Mouse (Mus musculus) neural tube, embryonic 12.5 days (tissue): ENCODE measurements at regions not wholly inside any gene's neighbourhood (a gene's known extent, or its start where the extent isn't known, plus 50 kb on each side); places are given as distances from the start of the nearest gene placed in this dataset.
"Not testable (repeated sequence)": the region's sequence is repeated elsewhere in the genome, so short reads cannot be mapped to it uniquely, and the experiment has no call there.

ENCODE experiments used
- ATAC-seq: fragments of 200-750 bp; cut with Nextera tagmentation; 2 replicates; pipeline ENCODE4 v1.8.0; 2017; ENCODE audit warnings: low read depth, mild to moderate bottlenecking, moderate TSS enrichment, moderate library complexity; ENCODE audit not compliant: low FRiP score
- H3K27ac ChIP-seq: fragments of 300-500 bp; sonication (generic); 2 replicates; pipeline ENCODE4 v1.5.1; 2016
- H3K27me3 ChIP-seq: fragments of 300-500 bp; sonication (generic); replicated peaks from 2 replicates; pipeline ENCODE4 v1.6.1; 2016; ENCODE audit warnings: mild to moderate bottlenecking
- H3K36me3 ChIP-seq: fragments of 300-500 bp; sonication (generic); 2 replicates; pipeline ENCODE4 v1.6.1; 2016; ENCODE audit warnings: mild to moderate bottlenecking
- H3K4me1 ChIP-seq: fragments of 300-500 bp; sonication (generic); 2 replicates; pipeline ENCODE4 v1.6.1; 2016
- H3K4me2 ChIP-seq: fragments of 300-500 bp; sonication (generic); replicated peaks from 2 replicates; pipeline ENCODE4 v1.6.1; 2016; ENCODE audit warnings: mild to moderate bottlenecking
- H3K4me3 ChIP-seq: fragments of 300-500 bp; sonication (generic); 2 replicates; pipeline ENCODE4 v1.5.1; 2016
- H3K9ac ChIP-seq: fragments of 300-500 bp; sonication (generic); 2 replicates; pipeline ENCODE4 v1.6.1; 2016; ENCODE audit warnings: mild to moderate bottlenecking
- H3K9me3 ChIP-seq: fragments of 300-500 bp; sonication (generic); 2 replicates; pipeline ENCODE4 v1.6.1; 2016; ENCODE audit warnings: mild to moderate bottlenecking
- WGBS: fragments of 180-500 bp; shearing (Covaris S2); methylation state at CpG from one replicate; pipeline ENCODE4 v1.1.7; 2016; 5-methylcytosine and 5-hydroxymethylcytosine counted together

GRCm38 (mm10) chr1:181262496-181262895 lies 50.7 kb upstream of the Wdr26 start:
- Histone ChIP-seq H3K27me3 (no peaks in the 10 kb centered on the region), H3K27ac (no peak overlapping the region), H3K4me1 (peaks cover 4% of the 10 kb centered on the region; the same call in 1 of the 2 replicates), H3K4me2 (no peak overlapping the region), H3K4me3 (no peak overlapping the region), H3K9ac (no peak overlapping the region), H3K36me3 (no peaks in the 10 kb centered on the region), H3K9me3 (no peaks in the 10 kb centered on the region)
- WGBS, result 91% methylated on average over 3 of the region's 3 CpGs
- ATAC-seq, result no peak

GRCm38 (mm10) chr1:181263216-181263615 lies 51.4 kb upstream of the Wdr26 start:
- no peaks in the 10 kb centered on the region for H3K36me3 ChIP-seq
- no peak overlapping the region for H3K27ac ChIP-seq
- peaks cover 4% of the 10 kb centered on the region; the same call in 1 of the 2 replicates for H3K4me1 ChIP-seq
- H3K9ac ChIP-seq, result no peak overlapping the region
- H3K4me3 ChIP-seq, result no peak overlapping the region
- WGBS, result 95% methylated on average over 10 of the region's 10 CpGs
- ATAC-seq, result no peak
- H3K9me3 ChIP-seq, result no peaks in the 10 kb centered on the region
- no peak overlapping the region for H3K4me2 ChIP-seq
- H3K27me3 ChIP-seq, result no peaks in the 10 kb centered on the region

GRCm38 (mm10) chr1:181270469-181270868 lies 58.7 kb upstream of the Wdr26 start:
- not testable (repeated sequence) for H3K4me1 ChIP-seq, ATAC-seq, H3K27ac ChIP-seq, H3K27me3 ChIP-seq, H3K36me3 ChIP-seq, H3K9ac ChIP-seq, H3K9me3 ChIP-seq, H3K4me3 ChIP-seq, H3K4me2 ChIP-seq
- WGBS, result 96% methylated on average over 11 of the region's 15 CpGs

GRCm38 (mm10) chr1:181271164-181271563 lies 59.4 kb upstream of the Wdr26 start:
- no peak for ATAC-seq

DNA sequence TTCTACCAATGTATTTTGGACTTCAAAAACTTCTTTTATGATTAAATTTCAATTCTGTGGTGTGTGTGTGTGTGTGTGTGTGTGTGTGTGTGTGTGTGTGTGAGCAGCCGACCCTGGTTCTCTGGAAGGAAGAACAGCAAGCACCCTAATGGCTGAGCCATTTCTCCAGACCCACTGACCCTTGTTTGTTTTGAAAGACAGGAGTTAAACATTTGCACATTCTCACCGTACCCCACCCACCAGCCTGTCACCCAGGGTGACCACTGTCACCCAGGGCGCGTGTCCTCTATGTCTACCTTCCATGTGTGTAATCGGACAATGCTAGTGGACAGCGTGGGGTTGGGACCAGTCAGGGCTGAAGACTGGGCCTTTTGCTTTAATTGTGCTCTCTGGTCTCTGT lies 60.0 kb upstream of the Wdr26 start:
- ATAC-seq, result no peak
- no peak overlapping the region for H3K4me2 ChIP-seq
- H3K36me3 ChIP-seq, result no peaks in the 10 kb centered on the region
- no peaks in the 10 kb centered on the region for H3K27me3 ChIP-seq
- 91% methylated on average over 6 of the region's 6 CpGs for WGBS
- H3K9me3 ChIP-seq, result no peaks in the 10 kb centered on the region
- 0 out of 2 replicates have a peak, but pooled peaks cover 3% of the 10 kb centered on the region for H3K4me1 ChIP-seq
- no peak overlapping the region for H3K27ac ChIP-seq
- H3K4me3 ChIP-seq, result no peak overlapping the region
- no peak overlapping the region for H3K9ac ChIP-seq

More at GRCm38 (mm10) chr1:181271164-181271563, 59.4 kb upstream of the Wdr26 start:
- H3K4me1 ChIP-seq, result 0 out of 2 replicates have a peak, but pooled peaks cover 3% of the 10 kb centered on the region
- no peaks in the 10 kb centered on the region for H3K27me3 ChIP-seq
- H3K27ac ChIP-seq, result no peak overlapping the region
- H3K9ac ChIP-seq, result no peak overlapping the region
- WGBS, result 82% methylated on average over 5 of the region's 5 CpGs
- H3K36me3 ChIP-seq, result no peaks in the 10 kb centered on the region
- no peak overlapping the region for H3K4me2 ChIP-seq
- H3K4me3 ChIP-seq, result no peak overlapping the region
- H3K9me3 ChIP-seq, result no peaks in the 10 kb centered on the region

DNA sequence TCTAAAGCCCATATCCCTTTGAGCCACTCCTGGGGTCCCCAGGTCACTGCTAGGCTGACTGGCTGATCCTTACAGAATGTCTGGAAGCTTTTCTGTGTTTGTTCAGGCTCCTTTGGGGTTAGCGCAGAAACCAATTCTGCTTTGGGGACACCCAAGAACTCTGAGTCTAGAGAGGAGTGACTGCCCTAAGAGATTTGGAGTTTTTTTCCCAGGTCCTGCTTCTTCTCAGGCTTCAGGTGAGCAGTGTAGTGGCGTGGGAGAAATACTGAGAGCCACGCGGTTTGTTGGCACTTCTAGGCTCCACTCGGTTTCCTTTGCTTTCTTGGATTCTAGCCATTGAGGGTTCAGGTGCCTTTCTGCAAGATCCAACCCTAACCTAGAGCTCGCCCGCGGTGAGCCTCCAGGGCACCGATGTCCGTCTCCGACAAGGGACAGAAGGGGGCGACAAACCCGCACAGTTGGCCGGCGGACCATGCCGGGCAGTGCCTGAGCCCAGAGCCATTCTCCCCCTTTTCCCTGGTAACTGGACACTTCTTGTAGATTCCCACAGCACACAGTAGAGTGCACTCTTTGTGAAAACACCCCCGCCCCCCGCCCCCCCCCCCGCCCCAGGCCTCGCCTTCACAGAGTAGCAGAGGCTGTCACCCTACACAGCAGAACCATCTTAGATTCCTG lies 61.0 kb upstream of the Wdr26 start:
- Histone ChIP-seq H3K4me2 (0 out of 2 replicates have a peak overlapping the region, but pooled peaks have one; percentile 17), H3K27ac (no peak overlapping the region), H3K36me3 (no peaks in the 10 kb centered on the region), H3K27me3 (no peaks in the 10 kb centered on the region), H3K4me3 (no peak overlapping the region), H3K4me1 (0 out of 2 replicates have a peak, but pooled peaks cover 3% of the 10 kb centered on the region), H3K9me3 (no peaks in the 10 kb centered on the region), H3K9ac (no peak overlapping the region)
- 6% methylated on average over 20 of the region's 20 CpGs for WGBS
- peak; percentile 92 for ATAC-seq

- no peak overlapping the region for H3K4me3 ChIP-seq
- no peak for ATAC-seq
- H3K27ac ChIP-seq, result no peak overlapping the region
- H3K4me2 ChIP-seq, result no peak overlapping the region
- H3K9ac ChIP-seq, result no peak overlapping the region
- H3K4me1 ChIP-seq, result 0 out of 2 replicates have a peak, but pooled peaks cover 3% of the 10 kb centered on the region
- H3K36me3 ChIP-seq, result no peaks in the 10 kb centered on the region
- no peaks in the 10 kb centered on the region for H3K27me3 ChIP-seq
- 58% methylated on average over 8 of the region's 10 CpGs for WGBS
- no peaks in the 10 kb centered on the region for H3K9me3 ChIP-seq
Measured at GRCm38 (mm10) chr1:181273540-181274204, 61.9 kb upstream of the Wdr26 start.

DNA sequence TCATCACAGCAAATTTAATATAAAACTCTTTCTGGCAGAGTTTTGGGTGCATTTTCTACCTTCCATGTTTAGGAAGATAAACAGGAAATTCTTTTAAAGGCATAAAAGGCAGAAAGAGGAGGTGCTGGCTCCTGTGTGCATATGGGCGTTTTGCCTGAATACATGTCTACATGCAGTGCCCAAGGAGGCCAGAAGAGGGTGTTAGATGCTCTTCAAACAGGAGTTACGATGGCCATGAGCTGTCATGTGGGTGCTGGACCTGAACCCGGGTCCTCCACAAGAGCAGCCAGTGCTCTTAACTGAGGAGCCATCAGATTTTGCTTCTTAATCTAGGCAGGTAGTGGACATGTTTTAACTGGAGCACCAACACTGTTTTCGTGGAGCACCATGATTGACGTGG lies 69.0 kb upstream of the Wdr26 start:
- Histone ChIP-seq H3K4me1 (no peaks in the 10 kb centered on the region), H3K27me3 (no peaks in the 10 kb centered on the region), H3K27ac (no peak overlapping the region), H3K4me3 (no peak overlapping the region), H3K4me2 (no peak overlapping the region), H3K9ac (no peak overlapping the region), H3K9me3 (no peaks in the 10 kb centered on the region), H3K36me3 (no peaks in the 10 kb centered on the region)
- ATAC-seq, result no peak
- WGBS, result 87% methylated on average over 5 of the region's 5 CpGs

GRCm38 (mm10) chr1:181282986-181283385 lies 69.4 kb upstream of the Cnih3 start:
- 87% methylated on average over 8 of the region's 8 CpGs for WGBS
- H3K4me2 ChIP-seq, H3K9me3 ChIP-seq, H3K4me3 ChIP-seq, H3K36me3 ChIP-seq, H3K4me1 ChIP-seq, H3K27me3 ChIP-seq, ATAC-seq, H3K9ac ChIP-seq, H3K27ac ChIP-seq: not testable (repeated sequence)

DNA sequence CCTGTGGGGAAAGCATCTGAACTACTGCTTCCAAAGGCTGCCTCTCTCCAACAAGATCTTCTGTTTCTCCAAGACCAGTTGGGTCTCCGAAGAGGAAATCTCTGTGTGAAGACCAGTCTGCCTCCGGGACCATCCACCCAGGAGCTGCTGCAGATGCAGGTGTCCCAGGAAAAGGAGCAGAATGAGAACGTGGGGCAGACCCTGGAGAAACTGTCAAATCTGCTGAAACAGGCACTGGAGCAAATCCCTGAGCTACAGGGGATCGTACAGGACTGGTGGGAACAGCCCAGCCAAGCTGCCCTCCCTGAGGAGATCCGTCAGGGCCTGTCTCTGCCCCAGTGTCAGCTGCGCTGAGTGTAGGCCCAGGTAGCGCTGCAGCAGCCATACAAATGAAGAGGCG lies 68.9 kb upstream of the Cnih3 start:
- H3K4me3 ChIP-seq, H3K4me1 ChIP-seq, H3K36me3 ChIP-seq, H3K9me3 ChIP-seq, H3K27ac ChIP-seq, ATAC-seq, H3K4me2 ChIP-seq, H3K27me3 ChIP-seq, H3K9ac ChIP-seq: not testable (repeated sequence)
- 90% methylated on average over 8 of the region's 8 CpGs for WGBS

- Histone ChIP-seq H3K36me3 (no peaks in the 10 kb centered on the region), H3K4me1 (no peaks in the 10 kb centered on the region), H3K9ac (no peak overlapping the region), H3K27ac (no peak overlapping the region), H3K4me2 (no peak overlapping the region), H3K27me3 (no peaks in the 10 kb centered on the region), H3K9me3 (no peaks in the 10 kb centered on the region), H3K4me3 (no peak overlapping the region)
- no peak for ATAC-seq
- 72% methylated on average over 10 of the region's 10 CpGs for whole genome bisulfite sequencing
Measured at GRCm38 (mm10) chr1:181284301-181285197, 67.9 kb upstream of the Cnih3 start.

DNA sequence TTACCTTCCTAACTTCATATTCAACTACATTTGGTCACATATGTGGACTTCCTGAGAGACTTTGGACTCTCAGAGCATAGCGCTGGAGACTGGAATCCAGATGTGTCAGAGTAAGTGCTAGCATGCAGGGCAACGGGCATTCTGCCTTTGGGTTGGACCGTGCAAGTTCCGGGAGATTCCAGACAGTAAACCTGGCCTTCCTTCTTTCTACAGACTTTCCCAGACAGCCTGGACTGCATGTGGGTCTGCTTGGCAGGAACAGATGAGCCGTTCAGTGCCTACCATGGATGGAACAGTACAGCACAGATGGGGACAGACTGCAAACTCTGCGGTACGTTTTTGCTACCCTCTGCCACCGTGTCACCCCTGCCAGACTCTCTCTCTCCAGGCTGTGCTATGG lies 66.8 kb upstream of the Cnih3 start:
- Histone ChIP-seq H3K4me1 (no peaks in the 10 kb centered on the region), H3K36me3 (no peaks in the 10 kb centered on the region), H3K9me3 (no peaks in the 10 kb centered on the region), H3K9ac (no peak overlapping the region), H3K4me2 (no peak overlapping the region), H3K27me3 (no peaks in the 10 kb centered on the region), H3K4me3 (no peak overlapping the region), H3K27ac (no peak overlapping the region)
- 86% methylated on average over 8 of the region's 8 CpGs for WGBS
- ATAC-seq, result no peak
